Mouse (Mus musculus) bone marrow, adult 2 months (tissue): ENCODE measurements around the gene Cep95.

Experiments used
- CTCF ChIP-seq: fragments of 200-500 bp; IDR thresholded peaks from 2 replicates; pipeline ENCODE4 v1.5.1; 2011; ENCODE audit warnings: low read length, control low read depth; ENCODE audit not compliant: control insufficient read depth, insufficient read depth
- POLR2A ChIP-seq: fragments of 200-500 bp; IDR thresholded peaks from 2 replicates; pipeline ENCODE4 v1.6.1; 2011; ENCODE audit warnings: low read depth, mild to moderate bottlenecking, control low read depth, low read length, borderline replicate concordance; ENCODE audit not compliant: control insufficient read depth

DNA sequence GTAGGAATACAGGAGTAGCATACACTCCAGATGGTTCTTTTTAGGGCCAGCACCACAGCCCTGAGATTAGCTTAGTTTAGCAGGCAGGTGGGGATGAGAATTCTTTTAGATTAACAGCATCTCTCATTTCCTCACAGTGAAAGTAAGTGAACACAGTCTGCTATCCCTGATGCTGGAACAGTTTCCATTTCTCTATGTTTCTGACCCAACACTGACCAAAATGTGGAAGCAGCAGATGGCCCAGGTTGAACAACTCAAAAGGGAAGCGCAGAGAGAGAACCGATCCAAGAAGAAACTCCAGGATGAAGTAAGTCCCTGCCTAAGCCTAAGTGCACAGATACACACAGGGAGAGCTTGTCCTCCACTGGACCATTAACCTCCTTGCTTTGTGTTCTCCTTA is 26.3 kb downstream of the Cep95 start:
- no peak for TF ChIP-seq POLR2A
- TF ChIP-seq CTCF: no peak
